Mouse (Mus musculus): ENCODE measurements at regions not wholly inside any gene's neighbourhood (a gene's known extent, or its start where the extent isn't known, plus 50 kb on each side); places are given as distances from the start of the nearest gene placed in this dataset.

GRCm38 (mm10) chr6:147773904-147774303 is 273.2 kb upstream of the Far2 start:
- TF ChIP-seq CTCF (IDR thresholded peaks at IDR 0.05; ENCODE audit: low read depth, low read length) (no peak), POLR2A (IDR thresholded peaks at IDR 0.05; ENCODE audit: extremely low read depth, insufficient read depth, low read length) (no peak)
